Mouse (Mus musculus) myocyte (in vitro differentiated cells): ENCODE data around the gene Prrt1. TPM values are rescaled to one million over a fixed set of nuclear protein-coding genes. Genes with fewer than 3 reads are reported as not detected.
A peak's percentile ranks its signal among the peaks of the same experiment; 100 is the strongest.

Source experiments
- H3K27me3 ChIP-seq: one replicate; pipeline ENCODE4 v1.6.1; 2011; ENCODE audit not compliant: control insufficient read depth, insufficient read depth, insufficient read length
- H3K36me3 ChIP-seq: one replicate; pipeline ENCODE4 v1.6.1; 2011; ENCODE audit not compliant: control insufficient read depth, insufficient read depth
- H3K4me2 ChIP-seq: one replicate; pipeline ENCODE4 v1.6.1; 2011; ENCODE audit warnings: low read depth, control low read depth
- H3K4me3 ChIP-seq: one replicate; pipeline ENCODE4 v1.5.1; 2011; ENCODE audit warnings: mild to moderate bottlenecking, control low read depth, moderate library complexity
- H3K79me2 ChIP-seq: one replicate; pipeline ENCODE4 v1.6.1; 2011; ENCODE audit not compliant: control insufficient read depth, insufficient read depth
- H3ac ChIP-seq: one replicate; pipeline ENCODE4 v1.6.1; 2011; ENCODE audit not compliant: control insufficient read depth, insufficient read length
- CEBPB ChIP-seq: IDR thresholded peaks from 2 replicates; pipeline ENCODE4 v1.6.1; 2011; ENCODE audit warnings: mild to moderate bottlenecking, moderate library complexity; ENCODE audit not compliant: poor library complexity, insufficient read depth, severe bottlenecking
- E2F4 ChIP-seq: IDR thresholded peaks from one replicate; pipeline ENCODE4 v1.6.1; 2011; ENCODE audit warnings: mild to moderate bottlenecking, control low read depth, moderate library complexity; ENCODE audit not compliant: insufficient read depth
- MAX ChIP-seq: IDR thresholded peaks from one replicate; pipeline ENCODE4 v1.6.1; 2011; ENCODE audit warnings: low read depth, mild to moderate bottlenecking, control low read depth
- MYOD1 ChIP-seq, 3 experiments: IDR thresholded peaks; one replicate each; pipeline ENCODE4 v1.6.1; 2011; ENCODE audit warnings: control low read depth in 2 of 3, low read depth in 2 of 3, mild to moderate bottlenecking in 2 of 3, moderate library complexity in 1 of 3; ENCODE audit not compliant: insufficient read length in 2 of 3, control insufficient read depth in 1 of 3
- MYOG ChIP-seq, 3 experiments: IDR thresholded peaks; one replicate each; pipeline ENCODE4 v1.6.1; 2011; ENCODE audit warnings: control low read depth in 2 of 3, low read depth in 2 of 3, mild to moderate bottlenecking in 2 of 3; ENCODE audit not compliant: insufficient read length in 2 of 3, control insufficient read depth in 1 of 3, insufficient read depth in 1 of 3
- POLR2A ChIP-seq: IDR thresholded peaks from one replicate; pipeline ENCODE4 v1.6.1; 2011; ENCODE audit warnings: low read depth, mild to moderate bottlenecking, control low read depth, moderate library complexity; ENCODE audit not compliant: insufficient read length
- POLR2AphosphoS2 ChIP-seq: IDR thresholded peaks from one replicate; pipeline ENCODE4 v1.6.1; 2011; ENCODE audit warnings: low read depth, control low read depth; ENCODE audit not compliant: insufficient read length
- REST ChIP-seq: IDR thresholded peaks from one replicate; pipeline ENCODE4 v1.6.1; 2011; ENCODE audit warnings: mild to moderate bottlenecking, control low read depth, moderate library complexity; ENCODE audit not compliant: insufficient read depth, insufficient read length
- SRF ChIP-seq: IDR thresholded peaks from one replicate; pipeline ENCODE4 v1.6.1; 2011; ENCODE audit warnings: low read depth; ENCODE audit not compliant: control insufficient read depth, insufficient read length
- TCF12 ChIP-seq: IDR thresholded peaks from one replicate; pipeline ENCODE4 v1.6.1; 2011; ENCODE audit warnings: mild to moderate bottlenecking, control low read depth; ENCODE audit not compliant: poor library complexity, insufficient read depth, severe bottlenecking
- TCF3 ChIP-seq: IDR thresholded peaks from one replicate; pipeline ENCODE4 v1.6.1; 2011; ENCODE audit warnings: low read depth, control low read depth; ENCODE audit not compliant: insufficient read length
- USF1 ChIP-seq: IDR thresholded peaks from one replicate; pipeline ENCODE4 v1.6.1; 2011; ENCODE audit warnings: low read depth, mild to moderate bottlenecking, control low read depth, moderate library complexity
- polyA plus RNA-seq: library from polyadenylated mRNA; unstranded; fragments of >200 nt; fragmentation: generic; extraction: Trizol; gene quantifications from one replicate; pipeline ENCODE4 v1.2.1, GENCODE M21; 2012; ENCODE audit warnings: missing spikeins

Prrt1 gene
- polyA plus RNA-seq, 1 experiment: not detected

GRCm38 (mm10) chr17:34597566-34598095 lies 31.7 kb upstream of the Prrt1 start, which contains the start of gene Ager:
Gene Ager, plus strand, starts transcription at chr17:34597862.
- Histone ChIP-seq H3K36me3 (no peaks in the 10 kb centered on the region), H3K79me2 (peaks cover 5% of the 10 kb centered on the region), H3K4me2 (no peak within 1 kb of the TSS), H3K4me3 (no peak within 1 kb of the TSS), H3K27me3 (no peaks in the 10 kb centered on the region), H3ac (no peak within 1 kb of the TSS)
- TF ChIP-seq TCF12: no peak
- TF ChIP-seq POLR2AphosphoS2: peak; percentile 84
- peak; percentile 14 for TF ChIP-seq POLR2A
- no peak for TF ChIP-seq CEBPB
- no peak for TF ChIP-seq E2F4
- TF ChIP-seq MAX: no peak
- no peak for TF ChIP-seq REST
- no peak for TF ChIP-seq USF1
- no peak for TF ChIP-seq TCF3
- no peak for TF ChIP-seq MYOG (IDR thresholded peaks at IDR 0.05; ENCODE audit: control insufficient read depth in 1 of 3, insufficient read depth in 1 of 3, insufficient read length in 2 of 3, low read depth in 2 of 3)

GRCm38 (mm10) chr17:34599891-34600290 lies 29.4 kb upstream of the Prrt1 start:
- H3K4me2 ChIP-seq: no peak overlapping the region
- H3K79me2 ChIP-seq: peaks cover 13% of the 10 kb centered on the region
- H3ac ChIP-seq: no peak overlapping the region
- no peak for TF ChIP-seq CEBPB
- TF ChIP-seq MAX: no peak
- no peak for TF ChIP-seq MYOG (IDR thresholded peaks at IDR 0.05; ENCODE audit: control insufficient read depth in 1 of 3, insufficient read depth in 1 of 3, insufficient read length in 2 of 3, low read depth in 2 of 3)
- no peak for TF ChIP-seq MYOD1 (IDR thresholded peaks at IDR 0.05; ENCODE audit: control insufficient read depth in 1 of 3, insufficient read length in 2 of 3, low read depth in 2 of 3)
- TF ChIP-seq E2F4: no peak
- no peak for TF ChIP-seq REST
- no peak for TF ChIP-seq USF1
- TF ChIP-seq POLR2A: no peak
- no peak for TF ChIP-seq POLR2AphosphoS2
- no peak for TF ChIP-seq TCF12
- TF ChIP-seq SRF: no peak
- TF ChIP-seq TCF3: no peak
- no peaks in the 10 kb centered on the region for H3K27me3 ChIP-seq
- no peak overlapping the region for H3K4me3 ChIP-seq
- H3K36me3 ChIP-seq: no peaks in the 10 kb centered on the region

- Histone ChIP-seq H3K4me3 (no peak overlapping the region), H3K79me2 (peaks cover 21% of the 10 kb centered on the region), H3K4me2 (no peak overlapping the region), H3K27me3 (no peaks in the 10 kb centered on the region), H3ac (no peak overlapping the region), H3K36me3 (no peaks in the 10 kb centered on the region)
- no peak for TF ChIP-seq TCF3
- TF ChIP-seq POLR2A: no peak
- no peak for TF ChIP-seq MYOD1 (IDR thresholded peaks at IDR 0.05; ENCODE audit: control insufficient read depth in 1 of 3, insufficient read length in 2 of 3, low read depth in 2 of 3)
- no peak for TF ChIP-seq MYOG (IDR thresholded peaks at IDR 0.05; ENCODE audit: control insufficient read depth in 1 of 3, insufficient read depth in 1 of 3, insufficient read length in 2 of 3, low read depth in 2 of 3)
Observed at GRCm38 (mm10) chr17:34601796-34602195, 27.5 kb upstream of the Prrt1 start.

GRCm38 (mm10) chr17:34603375-34604060 lies 25.8 kb upstream of the Prrt1 start, which contains the start of gene Rnf5:
Gene Rnf5, minus strand, starts transcription at chr17:34603690.
- no peaks in the 10 kb centered on the region for H3K36me3 ChIP-seq
- TF ChIP-seq MYOG (IDR thresholded peaks at IDR 0.05; ENCODE audit: control insufficient read depth in 1 of 3, insufficient read depth in 1 of 3, insufficient read length in 2 of 3, low read depth in 2 of 3): no peak
- TF ChIP-seq E2F4: peak; percentile 83
- peak; percentile 67 for TF ChIP-seq POLR2A
- peak within 1 kb of the TSS; percentile 90 for H3K4me3 ChIP-seq
- H3K27me3 ChIP-seq: no peaks in the 10 kb centered on the region
- peaks cover 37% of the 10 kb centered on the region for H3K79me2 ChIP-seq
- peak within 1 kb of the TSS; percentile 47 for H3ac ChIP-seq
- H3K4me2 ChIP-seq: peak within 1 kb of the TSS; percentile 99

GRCm38 (mm10) chr17:34604061-34604508 lies 25.2 kb upstream of the Prrt1 start, which contains the start of gene Agpat1:
Gene Agpat1, plus strand, starts transcription at chr17:34604262.
- Histone ChIP-seq H3K4me3 (peak within 1 kb of the TSS; percentile 90), H3K27me3 (no peaks in the 10 kb centered on the region), H3K79me2 (peaks cover 41% of the 10 kb centered on the region), H3K36me3 (no peaks in the 10 kb centered on the region), H3ac (peak within 1 kb of the TSS; percentile 47), H3K4me2 (peak within 1 kb of the TSS; percentile 99)
- TF ChIP-seq MYOD1 (IDR thresholded peaks at IDR 0.05; ENCODE audit: control insufficient read depth in 1 of 3, insufficient read length in 2 of 3, low read depth in 2 of 3): no peak
- no peak for TF ChIP-seq TCF3
- TF ChIP-seq POLR2AphosphoS2: peak; percentile 95
- TF ChIP-seq MAX: no peak
- TF ChIP-seq POLR2A: peak; percentile 97
- no peak for TF ChIP-seq TCF12
- peak; percentile 28 for TF ChIP-seq E2F4
- no peak for TF ChIP-seq USF1
- no peak for TF ChIP-seq REST
- TF ChIP-seq MYOG (IDR thresholded peaks at IDR 0.05; ENCODE audit: control insufficient read depth in 1 of 3, insufficient read depth in 1 of 3, insufficient read length in 2 of 3, low read depth in 2 of 3): no peak
- TF ChIP-seq CEBPB: no peak
- peak; percentile 92 for TF ChIP-seq SRF
